Mouse (Mus musculus) limb, embryonic 11.5 days (tissue): Measurements from ENCODE around the gene Col11a2. TPM values are rescaled to one million over a fixed set of nuclear protein-coding genes. Genes with fewer than 3 reads are reported as not detected.
A peak's percentile ranks its signal among the peaks of the same experiment; 100 is the strongest.
"Not testable (repeated sequence)": the region's sequence is repeated elsewhere in the genome, so short reads cannot be mapped to it uniquely, and the experiment has no call there.

ENCODE experiments used
- ATAC-seq: fragments of 200-750 bp; cut with Nextera tagmentation; 2 replicates; pipeline ENCODE4 v1.8.0; 2017; ENCODE audit warnings: low read depth; ENCODE audit not compliant: insufficient number of reproducible peaks, low FRiP score, low TSS enrichment
- DNase-seq: peaks from one replicate; pipeline ENCODE4 v3.0.0-alpha.2; 2015; ENCODE audit warnings: low spot score
- H3K27ac ChIP-seq: fragments of 300-500 bp; sonication (generic); replicated peaks from 2 replicates; pipeline ENCODE4 v1.5.1; 2014; ENCODE audit warnings: low read depth, mild to moderate bottlenecking, low read length
- H3K27me3 ChIP-seq: fragments of 300-500 bp; sonication (generic); 2 replicates; pipeline ENCODE4 v1.6.1; 2014; ENCODE audit warnings: mild to moderate bottlenecking, low read length, mixed read lengths; ENCODE audit not compliant: control insufficient read depth, insufficient read depth
- H3K36me3 ChIP-seq: fragments of 300-500 bp; sonication (generic); 2 replicates; pipeline ENCODE4 v1.6.1; 2014; ENCODE audit warnings: mild to moderate bottlenecking, low read length, moderate library complexity, mixed read lengths; ENCODE audit not compliant: control insufficient read depth, insufficient read depth
- H3K4me1 ChIP-seq: fragments of 300-500 bp; sonication (generic); 2 replicates; pipeline ENCODE4 v1.6.1; 2014; ENCODE audit warnings: low read length, mixed read lengths; ENCODE audit not compliant: control insufficient read depth, insufficient read depth
- H3K4me2 ChIP-seq: fragments of 300-500 bp; sonication (generic); 2 replicates; pipeline ENCODE4 v1.6.1; 2014; ENCODE audit warnings: low read depth, mild to moderate bottlenecking, moderate library complexity; ENCODE audit not compliant: severe bottlenecking
- H3K4me3 ChIP-seq: fragments of 300-500 bp; sonication (generic); 2 replicates; pipeline ENCODE4 v1.5.1; 2014; ENCODE audit warnings: low read depth, low read length
- H3K9ac ChIP-seq: fragments of 300-500 bp; sonication (generic); 2 replicates; pipeline ENCODE4 v1.6.1; 2014; ENCODE audit warnings: mild to moderate bottlenecking, low read length
- H3K9me3 ChIP-seq: fragments of 300-500 bp; sonication (generic); 2 replicates; pipeline ENCODE4 v1.6.1; 2016; ENCODE audit warnings: low read length; ENCODE audit not compliant: control insufficient read depth
- WGBS: fragments of 180-500 bp; shearing (Covaris S2); extraction: QIAGEN DNeasy Blood & Tissue Kit; methylation state at CpG from one replicate; pipeline ENCODE4 v1.1.7; 2014; 5-methylcytosine and 5-hydroxymethylcytosine counted together
- polyA plus RNA-seq: library from polyadenylated mRNA; unstranded; fragments of >200 nt; fragmentation: Nextera tagmentation; extraction: Ambion mirVana; gene quantifications from 2 replicates; pipeline ENCODE4 v1.2.1, GENCODE M21; 2014

Gene Col11a2
- polyA plus RNA-seq, 1 experiment from 2014 or later = 5.0 TPM

DNA sequence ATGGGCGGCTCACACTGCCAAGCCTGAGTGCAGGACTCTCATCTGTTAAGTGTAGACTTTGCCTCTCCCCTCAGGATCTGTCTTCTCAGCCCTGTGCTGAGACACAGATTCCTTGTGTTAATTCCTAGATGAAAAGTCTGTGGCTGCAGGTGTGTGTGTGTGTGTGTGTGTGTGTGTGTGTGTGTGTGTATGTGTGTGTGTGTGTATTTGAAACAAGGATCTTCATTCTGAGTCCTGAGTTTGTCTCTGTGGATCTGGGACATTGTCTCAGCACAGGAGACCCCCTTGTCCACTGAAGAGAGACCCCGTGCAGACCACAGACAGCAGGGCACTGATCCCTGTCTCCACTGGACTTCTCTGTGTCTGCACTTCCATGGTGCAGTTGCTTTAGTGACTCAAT is 38.4 kb upstream of the Col11a2 start:
- 60% methylated on average over 2 of the region's 2 CpGs for WGBS
- not testable (repeated sequence) for H3K9me3 ChIP-seq, H3K9ac ChIP-seq, H3K27ac ChIP-seq, H3K4me2 ChIP-seq, H3K36me3 ChIP-seq, DNase-seq, ATAC-seq, H3K4me1 ChIP-seq, H3K4me3 ChIP-seq
- H3K27me3 ChIP-seq = peaks cover 20% of the 10 kb centered on the region

DNA sequence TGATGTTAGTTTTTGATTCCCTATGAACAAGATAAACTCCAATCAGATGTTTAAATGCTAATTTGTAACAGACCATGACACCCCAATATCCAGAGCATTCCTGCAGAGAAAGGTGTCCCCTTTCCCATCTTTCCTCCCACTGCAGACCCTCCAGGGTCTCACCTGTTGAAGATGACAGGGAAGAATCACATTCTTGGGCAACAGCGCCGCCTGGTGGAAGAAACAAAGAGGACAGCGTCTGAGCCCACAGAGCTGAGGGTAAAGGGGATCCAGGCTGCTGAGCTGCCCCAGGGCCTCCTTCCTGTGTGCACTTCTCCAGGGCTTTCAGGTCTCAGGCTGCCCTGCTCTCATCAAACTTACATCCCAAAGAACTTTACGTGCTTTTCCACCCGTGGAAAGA is 35.8 kb upstream of the Col11a2 start:
- Histone ChIP-seq H3K27ac (no peak overlapping the region), H3K4me1 (0 out of 2 replicates have a peak, but pooled peaks cover 2% of the 10 kb centered on the region), H3K9ac (no peak overlapping the region), H3K4me3 (no peak overlapping the region), H3K9me3 (no peaks in the 10 kb centered on the region), H3K4me2 (no peak overlapping the region), H3K27me3 (peaks cover 20% of the 10 kb centered on the region), H3K36me3 (no peaks in the 10 kb centered on the region)
- DNase-seq (peak; percentile 74), ATAC-seq (no peak)
- WGBS = 8% methylated on average over 5 of the region's 5 CpGs

DNA sequence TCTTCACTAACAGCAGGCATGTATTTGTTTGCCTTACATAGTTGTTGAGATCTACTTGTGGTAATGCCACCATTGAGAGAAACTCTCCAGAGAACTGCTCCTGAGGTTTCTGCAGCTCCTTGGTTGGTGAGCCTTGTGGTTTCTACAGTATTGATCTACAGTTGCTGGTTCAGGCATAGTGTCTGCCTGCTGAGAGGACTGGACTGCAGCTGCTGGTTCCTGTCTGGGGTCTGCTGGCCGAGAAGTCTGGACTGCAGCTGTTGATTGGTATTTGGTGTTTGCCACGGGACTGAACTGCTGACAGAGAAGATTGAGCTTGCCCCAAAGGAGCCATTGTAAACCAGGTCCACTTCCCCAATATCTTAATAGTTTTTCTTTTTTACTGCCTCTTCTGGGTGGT is 32.7 kb upstream of the Col11a2 start:
- WGBS = 47% methylated on average over 2 of the region's 2 CpGs
- H3K27ac ChIP-seq = no peak overlapping the region
- H3K9ac ChIP-seq = no peak overlapping the region
- no peak overlapping the region for H3K4me3 ChIP-seq
- H3K4me1 ChIP-seq = no peaks in the 10 kb centered on the region
- ATAC-seq (no peak), DNase-seq (no peak)
- no peak overlapping the region for H3K4me2 ChIP-seq
- H3K27me3 ChIP-seq = no peaks in the 10 kb centered on the region
- no peaks in the 10 kb centered on the region for H3K9me3 ChIP-seq
- H3K36me3 ChIP-seq = no peaks in the 10 kb centered on the region

DNA sequence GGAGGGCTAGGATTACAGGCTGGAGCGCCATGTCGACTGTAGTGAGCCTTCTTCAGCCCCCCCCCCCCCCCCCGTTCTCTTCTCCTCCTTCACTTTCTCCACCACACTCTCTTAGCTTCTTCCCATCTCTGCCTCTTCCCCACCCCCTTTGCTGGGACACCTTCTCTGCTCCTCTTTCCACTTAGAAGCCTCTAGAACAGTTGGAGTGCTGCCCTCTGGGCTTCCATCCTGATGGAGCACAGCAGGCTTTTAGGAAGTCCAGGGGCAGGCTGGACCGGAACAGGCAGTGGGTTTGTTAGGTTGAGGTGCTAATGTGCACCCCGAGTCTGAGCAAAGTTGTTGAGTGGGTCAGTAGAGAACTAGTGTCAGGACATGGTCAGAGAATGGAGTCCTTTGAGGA is 29.1 kb upstream of the Col11a2 start:
- H3K9ac ChIP-seq = no peak overlapping the region
- no peaks in the 10 kb centered on the region for H3K4me1 ChIP-seq
- no peaks in the 10 kb centered on the region for H3K27me3 ChIP-seq
- H3K9me3 ChIP-seq = no peaks in the 10 kb centered on the region
- no peak overlapping the region for H3K4me2 ChIP-seq
- 70% methylated on average over 5 of the region's 5 CpGs for WGBS
- H3K4me3 ChIP-seq = no peak overlapping the region
- H3K36me3 ChIP-seq = no peaks in the 10 kb centered on the region
- ATAC-seq (no peak), DNase-seq (no peak)
- H3K27ac ChIP-seq = no peak overlapping the region

DNA sequence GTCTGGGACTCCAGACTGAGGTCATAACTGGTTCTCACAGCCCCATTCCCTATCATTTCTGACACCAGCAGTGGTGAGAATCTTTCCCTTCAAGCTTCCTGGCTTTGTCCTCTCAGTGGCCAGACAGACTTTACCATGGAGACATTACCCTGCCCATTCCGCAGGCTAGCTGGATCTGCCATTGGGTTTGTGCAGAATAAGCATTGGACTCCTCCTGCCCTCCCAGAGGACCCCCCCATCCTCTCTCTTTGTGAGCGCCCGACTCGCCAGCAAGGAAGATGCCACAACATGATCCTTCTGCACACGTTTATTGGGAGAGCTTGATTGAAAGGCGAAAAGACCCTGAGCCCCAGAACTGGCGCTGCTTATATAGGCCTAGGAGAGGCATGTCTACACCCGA is 25.8 kb upstream of the Col11a2 start:
- DNase-seq (no peak), ATAC-seq (no peak)
- Histone ChIP-seq H3K27me3 (no peaks in the 10 kb centered on the region), H3K4me1 (no peaks in the 10 kb centered on the region), H3K4me2 (no peak overlapping the region), H3K36me3 (no peaks in the 10 kb centered on the region), H3K27ac (no peak overlapping the region), H3K9ac (no peak overlapping the region), H3K4me3 (no peak overlapping the region), H3K9me3 (no peaks in the 10 kb centered on the region)
- WGBS = 94% methylated on average over 8 of the region's 8 CpGs

DNA sequence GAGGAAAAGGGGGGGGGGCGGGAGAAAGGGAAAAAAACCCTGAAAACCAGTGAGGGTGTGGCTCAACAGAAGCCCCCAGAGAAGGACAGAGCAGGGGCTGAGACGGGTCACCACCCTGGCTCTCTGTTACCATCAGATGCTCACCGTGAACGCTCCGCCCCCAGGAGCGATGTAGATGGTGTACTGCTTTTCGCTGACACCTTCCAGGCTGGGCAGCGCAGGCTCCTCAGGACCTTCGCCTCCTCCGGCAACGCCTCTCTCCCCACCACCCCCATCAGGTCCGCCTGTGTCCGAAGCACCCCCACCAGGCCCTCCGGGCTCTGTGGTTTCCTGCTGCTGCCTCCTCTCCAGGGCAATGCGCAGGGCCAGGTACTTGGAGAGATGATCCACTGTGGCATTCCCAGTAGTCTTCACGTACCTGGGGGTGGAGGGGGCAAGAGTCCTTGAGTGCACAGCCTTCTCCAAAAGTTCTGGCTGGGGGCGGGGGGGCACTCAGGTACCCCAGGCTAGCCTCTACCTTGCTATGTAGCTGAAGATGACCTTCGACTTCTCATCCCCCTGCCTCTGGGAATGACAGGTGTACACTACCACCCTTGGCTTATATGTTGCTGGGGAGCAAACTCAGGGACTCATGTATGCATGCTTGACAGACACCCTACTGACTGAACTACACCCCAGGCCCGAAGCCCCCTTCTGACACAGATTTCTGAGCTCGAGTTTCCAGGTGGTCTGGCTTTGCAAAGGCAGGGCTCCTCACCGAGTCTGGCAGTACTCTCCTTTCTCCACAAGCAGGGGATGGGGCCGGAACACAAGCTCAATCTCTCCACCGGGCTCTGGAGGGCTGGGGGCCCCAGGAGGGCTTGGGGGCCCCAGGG is 17.5 kb upstream of the Col11a2 start:
- no peak for ATAC-seq
- DNase-seq = no peak
- Histone ChIP-seq H3K4me3 (no peak overlapping the region), H3K4me1 (peaks cover 23% of the 10 kb centered on the region), H3K27me3 (no peaks in the 10 kb centered on the region), H3K36me3 (peaks cover 15% of the 10 kb centered on the region; the same call in 1 of the 2 replicates), H3K27ac (no peak overlapping the region), H3K9me3 (0 out of 2 replicates have a peak, but pooled peaks cover 3% of the 10 kb centered on the region), H3K4me2 (no peak overlapping the region), H3K9ac (no peak overlapping the region)
- 95% methylated on average over 23 of the region's 23 CpGs for WGBS

DNA sequence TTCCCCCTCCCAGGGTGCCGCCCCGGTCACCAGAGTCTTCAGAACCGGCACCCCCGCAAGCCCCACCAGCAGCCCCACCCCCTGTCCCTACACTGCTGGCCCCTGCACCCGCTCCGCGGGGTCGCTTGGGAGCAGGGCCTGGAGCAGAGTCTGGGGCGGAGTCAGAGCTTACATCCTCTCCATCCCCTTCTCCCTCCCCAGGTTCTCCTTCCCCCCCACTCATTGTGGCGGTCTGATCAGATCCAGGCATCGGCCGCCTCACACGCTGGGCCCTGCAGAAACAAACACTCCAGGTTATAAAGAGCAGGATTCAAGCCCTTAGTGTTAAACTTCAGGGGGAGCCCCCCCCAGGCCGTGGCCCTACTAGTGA is 16.8 kb upstream of the Col11a2 start:
- Histone ChIP-seq H3K9ac (no peak overlapping the region), H3K4me1 (peaks cover 29% of the 10 kb centered on the region), H3K4me3 (no peak overlapping the region), H3K27me3 (no peaks in the 10 kb centered on the region), H3K36me3 (peaks cover 15% of the 10 kb centered on the region; the same call in 1 of the 2 replicates), H3K4me2 (no peak overlapping the region), H3K27ac (no peak overlapping the region), H3K9me3 (0 out of 2 replicates have a peak, but pooled peaks cover 3% of the 10 kb centered on the region)
- ATAC-seq = no peak
- no peak for DNase-seq
- 91% methylated on average over 10 of the region's 14 CpGs for WGBS

DNA sequence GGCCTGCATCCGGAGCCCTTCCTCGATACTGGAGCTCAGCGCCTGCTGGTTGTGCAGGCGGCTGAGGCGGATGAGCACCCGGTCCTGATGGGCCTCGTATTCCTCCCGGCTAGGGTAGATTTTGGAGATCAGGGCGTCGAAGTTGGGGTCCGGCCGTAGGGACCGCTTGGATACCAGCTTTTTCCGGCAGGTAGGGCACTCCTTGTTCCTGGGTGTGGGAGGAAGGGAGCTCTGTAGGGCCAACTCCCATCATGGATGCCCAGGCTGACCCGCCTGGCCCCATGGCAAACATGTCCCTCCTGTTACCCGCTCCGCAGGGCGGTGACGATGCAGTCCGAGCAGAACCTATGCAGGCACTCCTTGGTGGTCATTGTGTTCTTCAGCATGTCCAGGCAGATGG is 16.2 kb upstream of the Col11a2 start:
- Histone ChIP-seq H3K27ac (no peak overlapping the region), H3K9ac (no peak overlapping the region), H3K9me3 (0 out of 2 replicates have a peak, but pooled peaks cover 3% of the 10 kb centered on the region), H3K36me3 (peaks cover 15% of the 10 kb centered on the region; the same call in 1 of the 2 replicates), H3K4me1 (peaks cover 32% of the 10 kb centered on the region), H3K4me3 (no peak overlapping the region), H3K27me3 (no peaks in the 10 kb centered on the region), H3K4me2 (no peak overlapping the region)
- DNase-seq (no peak), ATAC-seq (no peak)
- WGBS = 95% methylated on average over 20 of the region's 20 CpGs
